Comparison of ENCODE assay signal across 16 mouse cellular contexts in the genomic region with DNA sequence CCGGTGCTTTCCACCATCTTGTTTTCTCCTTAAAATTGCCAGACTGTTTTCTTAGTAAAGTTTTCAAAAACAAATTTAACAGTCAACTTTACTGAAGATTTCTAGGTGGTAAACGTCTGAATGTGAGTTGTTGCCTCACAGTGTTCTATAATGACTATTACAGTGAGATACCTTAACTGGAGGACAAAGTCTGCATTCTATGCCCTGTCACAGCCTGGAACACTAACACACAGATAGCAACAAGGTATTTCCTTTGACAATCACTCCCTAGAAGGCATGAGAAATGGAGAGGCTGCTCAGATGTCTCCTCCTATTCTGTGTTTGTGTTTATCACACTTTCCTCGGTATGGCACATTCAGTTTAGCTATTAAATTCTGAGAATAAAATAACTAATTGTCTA.
"Had no signal": no experiment of that assay in that cellular context is flagged by ENCODE, and none has a peak within 500 bp of the region (broad histone marks: within the 10 kb centered on the region; RNA-seq: fewer than 3 reads in every experiment).

No protein-coding gene starts in this region.

- DNase-seq: retina, postnatal 1 day; right cerebral cortex, adult 18-20 months; right cerebral cortex, postnatal 14 days; right cerebral cortex, postnatal 25 days; right cerebral cortex, postnatal 4 days; spleen, adult 18-20 months; thymus, adult 18-20 months; thymus, adult 2 months; thymus, postnatal 14 days; thymus, postnatal 25 days; thymus, postnatal 36 days; thymus, postnatal 4 days had no signal

- H3K4me3 ChIP-seq: neural tube, embryonic 13.5 days; neural tube, embryonic 15.5 days; stomach, embryonic 15.5 days had no signal

- H3K27me3 ChIP-seq: neural tube, embryonic 13.5 days; neural tube, embryonic 15.5 days; stomach, embryonic 15.5 days had no signal

- H3K36me3 ChIP-seq: neural tube, embryonic 13.5 days; neural tube, embryonic 15.5 days; stomach, embryonic 15.5 days had no signal

- H3K4me2 ChIP-seq: neural tube, embryonic 13.5 days; neural tube, embryonic 15.5 days; stomach, embryonic 15.5 days had no signal

- H3K27ac ChIP-seq: neural tube, embryonic 13.5 days; neural tube, embryonic 15.5 days; stomach, embryonic 15.5 days; stomach, postnatal 0 days had no signal

- H3K9ac ChIP-seq: neural tube, embryonic 13.5 days; neural tube, embryonic 15.5 days; stomach, embryonic 15.5 days had no signal

- H3K4me1 ChIP-seq: neural tube, embryonic 13.5 days; neural tube, embryonic 15.5 days; stomach, embryonic 15.5 days had no signal

- H3K9me3 ChIP-seq: neural tube, embryonic 13.5 days; neural tube, embryonic 15.5 days; stomach, embryonic 15.5 days had no signal
